Mouse (Mus musculus): ENCODE data around the gene Bgn. TPM values are rescaled to one million over a fixed set of nuclear protein-coding genes. Genes with fewer than 3 reads are reported as not detected.

The Bgn gene
- polyA plus RNA-seq, 1 experiment from 2014 or later: 52.7 TPM

DNA sequence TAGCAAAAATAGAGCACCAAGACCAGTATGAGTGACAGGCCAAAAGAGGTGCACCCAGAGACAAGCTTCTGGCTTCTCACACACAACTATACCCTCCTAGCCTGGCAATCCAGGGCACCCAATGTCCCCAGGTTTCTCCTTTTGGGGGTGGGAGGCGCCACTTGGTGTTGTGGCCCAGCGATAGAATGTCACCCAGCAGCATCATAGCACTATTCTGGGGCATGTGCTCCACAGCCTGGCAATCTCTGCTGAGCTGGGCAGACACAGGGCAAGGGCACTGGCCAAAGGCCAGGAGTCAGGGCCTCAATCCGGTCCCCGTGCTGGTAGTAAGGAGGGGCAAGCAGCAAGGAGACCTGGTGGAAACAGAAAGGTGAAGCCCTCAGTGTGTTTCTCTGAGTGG, 13.3 kb downstream of the Bgn start:
- 84% methylated on average over 4 of the region's 4 CpGs for WGBS
- Histone ChIP-seq H3K4me3 (replicated peaks) (no peak overlapping the region), H3K4me1 (replicated peaks) (no peaks in the 10 kb centered on the region), H3K27me3 (replicated peaks) (peaks cover under 1% of the 10 kb centered on the region; the same call in 1 of the 2 replicates), H3K27ac (no peak overlapping the region), H3K36me3 (no peaks in the 10 kb centered on the region), H3K4me2 (replicated peaks) (no peak overlapping the region), H3K9me3 (no peaks in the 10 kb centered on the region), H3K9ac (no peak overlapping the region)
- no peak for ATAC-seq

DNA sequence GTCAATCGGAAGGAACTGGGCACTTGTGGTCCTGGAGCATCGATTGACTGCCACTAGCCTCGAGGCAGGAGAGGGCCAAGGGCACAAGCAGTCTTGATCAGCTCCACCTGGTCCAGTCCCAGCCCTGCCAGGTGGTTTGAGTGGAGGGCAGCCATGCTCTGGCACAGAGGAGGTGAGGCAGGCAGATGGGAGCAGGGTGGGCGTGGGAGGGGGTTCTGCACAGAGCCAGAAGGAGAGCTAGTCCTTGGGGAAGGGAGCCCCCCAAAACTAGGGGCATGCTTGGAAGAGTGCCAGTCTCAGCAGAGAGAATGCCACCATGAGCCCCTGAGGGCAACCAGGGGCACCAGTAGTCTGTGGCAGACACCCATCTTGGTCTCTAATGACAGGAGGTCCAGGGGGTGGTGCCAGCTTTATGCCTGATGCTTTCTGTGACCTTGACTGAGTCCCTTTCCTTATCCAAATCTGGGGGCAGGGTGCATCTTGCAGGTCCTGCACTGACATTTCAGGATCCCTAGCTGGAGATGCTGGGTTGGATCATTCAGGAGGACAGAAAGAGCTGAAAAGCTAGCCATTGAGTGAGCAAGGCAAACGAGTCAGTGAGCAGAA, 21.8 kb downstream of the Bgn start:
- ATAC-seq: no peak
- H3K4me3 ChIP-seq (replicated peaks): no peak overlapping the region
- H3K27ac ChIP-seq: no peak overlapping the region
- H3K9me3 ChIP-seq: no peaks in the 10 kb centered on the region
- H3K9ac ChIP-seq: no peak overlapping the region
- H3K27me3 ChIP-seq (replicated peaks): peaks cover 28% of the 10 kb centered on the region
- 71% methylated on average over 5 of the region's 5 CpGs for WGBS
- H3K36me3 ChIP-seq: no peaks in the 10 kb centered on the region
- H3K4me2 ChIP-seq (replicated peaks): no peak overlapping the region
- H3K4me1 ChIP-seq (replicated peaks): no peaks in the 10 kb centered on the region

- peaks cover 28% of the 10 kb centered on the region for H3K27me3 ChIP-seq (replicated peaks)
- 82% methylated on average over 4 of the region's 4 CpGs for WGBS
- H3K4me1 ChIP-seq (replicated peaks): no peaks in the 10 kb centered on the region
- H3K27ac ChIP-seq: no peak overlapping the region
- no peaks in the 10 kb centered on the region for H3K36me3 ChIP-seq
- no peak for ATAC-seq
- H3K4me3 ChIP-seq (replicated peaks): no peak overlapping the region
- H3K9ac ChIP-seq: no peak overlapping the region
- H3K4me2 ChIP-seq (replicated peaks): no peak overlapping the region
- no peaks in the 10 kb centered on the region for H3K9me3 ChIP-seq
Observed at GRCm38 (mm10) chrX:73506577-73506976, 23.2 kb downstream of the Bgn start.

GRCm38 (mm10) chrX:73509209-73509608, 25.8 kb downstream of the Bgn start:
- H3K4me2 ChIP-seq (replicated peaks): no peak overlapping the region
- no peak overlapping the region for H3K27ac ChIP-seq
- 75% methylated on average over 3 of the region's 3 CpGs for WGBS
- no peak overlapping the region for H3K4me3 ChIP-seq (replicated peaks)
- H3K9me3 ChIP-seq: no peaks in the 10 kb centered on the region
- H3K27me3 ChIP-seq (replicated peaks): peaks cover 6% of the 10 kb centered on the region; the same call in 1 of the 2 replicates
- no peaks in the 10 kb centered on the region for H3K4me1 ChIP-seq (replicated peaks)
- no peaks in the 10 kb centered on the region for H3K36me3 ChIP-seq
- H3K9ac ChIP-seq: no peak overlapping the region
- no peak for ATAC-seq

DNA sequence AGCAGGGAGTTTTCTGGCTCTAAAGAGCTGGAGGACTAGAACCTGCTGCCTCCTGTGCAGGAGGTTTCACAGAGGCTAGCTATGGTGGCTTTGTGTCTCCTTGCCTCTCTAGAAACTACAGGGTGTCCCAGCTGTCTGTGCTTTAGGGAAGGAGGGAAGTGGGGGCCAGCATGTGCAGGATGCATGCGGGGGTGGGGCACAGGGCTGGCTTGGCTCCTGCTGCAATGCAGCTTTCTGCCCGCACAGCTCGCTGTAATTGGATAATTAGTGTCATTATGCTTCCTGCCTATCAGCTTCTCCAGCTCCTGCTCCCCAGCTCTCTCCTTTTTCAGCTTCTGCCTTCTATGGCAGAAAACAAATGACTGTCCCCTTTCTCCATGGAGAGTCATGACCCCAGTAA, 29.5 kb downstream of the Bgn start:
- ATAC-seq: no peak
- H3K27ac ChIP-seq: no peak overlapping the region
- WGBS: 57% methylated on average over 3 of the region's 3 CpGs

GRCm38 (mm10) chrX:73516556-73516955, 33.2 kb downstream of the Bgn start:
- H3K4me1 ChIP-seq (replicated peaks): no peaks in the 10 kb centered on the region
- H3K9me3 ChIP-seq: no peaks in the 10 kb centered on the region
- no peak overlapping the region for H3K9ac ChIP-seq
- H3K27ac ChIP-seq: no peak overlapping the region
- no peak for ATAC-seq
- WGBS: 63% methylated on average over 4 of the region's 4 CpGs
- no peak overlapping the region for H3K4me3 ChIP-seq (replicated peaks)
- no peaks in the 10 kb centered on the region for H3K27me3 ChIP-seq (replicated peaks)
- H3K36me3 ChIP-seq: no peaks in the 10 kb centered on the region
- H3K4me2 ChIP-seq (replicated peaks): no peak overlapping the region

More for the DNA sequence above, 29.5 kb downstream of the Bgn start:
- no peak overlapping the region for H3K9ac ChIP-seq
- no peaks in the 10 kb centered on the region for H3K36me3 ChIP-seq
- H3K4me3 ChIP-seq (replicated peaks): no peak overlapping the region
- no peaks in the 10 kb centered on the region; the same call in 1 of the 2 replicates for H3K27me3 ChIP-seq (replicated peaks)
- H3K4me2 ChIP-seq (replicated peaks): no peak overlapping the region
- H3K4me1 ChIP-seq (replicated peaks): no peaks in the 10 kb centered on the region
- H3K9me3 ChIP-seq: no peaks in the 10 kb centered on the region

- Histone ChIP-seq H3K9ac (no peak overlapping the region), H3K27ac (no peak overlapping the region), H3K4me1 (replicated peaks) (no peaks in the 10 kb centered on the region), H3K4me3 (replicated peaks) (no peak overlapping the region), H3K36me3 (no peaks in the 10 kb centered on the region), H3K4me2 (replicated peaks) (no peak overlapping the region), H3K9me3 (no peaks in the 10 kb centered on the region), H3K27me3 (replicated peaks) (no peaks in the 10 kb centered on the region)
- ATAC-seq: no peak
Observed at GRCm38 (mm10) chrX:73517060-73517600, 33.7 kb downstream of the Bgn start.

DNA sequence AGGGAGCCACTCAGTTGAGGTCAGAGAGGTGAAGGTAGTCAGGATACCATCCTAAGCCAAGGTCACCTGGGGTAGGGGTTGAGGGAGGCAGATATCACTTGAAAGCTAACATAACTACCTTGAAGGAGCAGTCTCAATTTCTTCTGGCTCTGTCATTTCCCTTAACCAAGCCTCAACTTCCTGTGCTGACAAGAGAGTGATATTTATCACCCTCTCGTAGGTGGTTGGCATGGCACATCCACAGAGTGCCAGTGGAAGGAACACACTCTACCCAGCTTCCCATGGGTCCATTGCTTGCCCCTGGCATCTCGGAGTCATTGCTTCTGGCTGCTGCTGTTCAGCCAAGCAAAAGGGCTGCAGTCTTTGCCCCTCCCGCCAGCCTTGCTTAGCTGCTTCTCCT, 37.3 kb downstream of the Bgn start:
- ATAC-seq: no peak
- WGBS: 83% methylated on average over 3 of the region's 3 CpGs
- H3K4me2 ChIP-seq (replicated peaks): no peak overlapping the region
- no peak overlapping the region for H3K4me3 ChIP-seq (replicated peaks)
- no peaks in the 10 kb centered on the region for H3K36me3 ChIP-seq
- no peak overlapping the region for H3K9ac ChIP-seq
- no peaks in the 10 kb centered on the region for H3K4me1 ChIP-seq (replicated peaks)
- no peak overlapping the region for H3K27ac ChIP-seq
- H3K27me3 ChIP-seq (replicated peaks): no peaks in the 10 kb centered on the region
- H3K9me3 ChIP-seq: no peaks in the 10 kb centered on the region

- Histone ChIP-seq H3K4me1 (replicated peaks) (no peaks in the 10 kb centered on the region), H3K4me2 (replicated peaks) (no peak overlapping the region), H3K27ac (no peak overlapping the region), H3K4me3 (replicated peaks) (no peak overlapping the region), H3K9me3 (no peaks in the 10 kb centered on the region), H3K36me3 (no peaks in the 10 kb centered on the region), H3K9ac (no peak overlapping the region), H3K27me3 (replicated peaks) (no peaks in the 10 kb centered on the region)
- WGBS: 52% methylated on average over 9 of the region's 9 CpGs
- no peak for ATAC-seq
Observed at GRCm38 (mm10) chrX:73524318-73525222, 41.2 kb downstream of the Bgn start.

DNA sequence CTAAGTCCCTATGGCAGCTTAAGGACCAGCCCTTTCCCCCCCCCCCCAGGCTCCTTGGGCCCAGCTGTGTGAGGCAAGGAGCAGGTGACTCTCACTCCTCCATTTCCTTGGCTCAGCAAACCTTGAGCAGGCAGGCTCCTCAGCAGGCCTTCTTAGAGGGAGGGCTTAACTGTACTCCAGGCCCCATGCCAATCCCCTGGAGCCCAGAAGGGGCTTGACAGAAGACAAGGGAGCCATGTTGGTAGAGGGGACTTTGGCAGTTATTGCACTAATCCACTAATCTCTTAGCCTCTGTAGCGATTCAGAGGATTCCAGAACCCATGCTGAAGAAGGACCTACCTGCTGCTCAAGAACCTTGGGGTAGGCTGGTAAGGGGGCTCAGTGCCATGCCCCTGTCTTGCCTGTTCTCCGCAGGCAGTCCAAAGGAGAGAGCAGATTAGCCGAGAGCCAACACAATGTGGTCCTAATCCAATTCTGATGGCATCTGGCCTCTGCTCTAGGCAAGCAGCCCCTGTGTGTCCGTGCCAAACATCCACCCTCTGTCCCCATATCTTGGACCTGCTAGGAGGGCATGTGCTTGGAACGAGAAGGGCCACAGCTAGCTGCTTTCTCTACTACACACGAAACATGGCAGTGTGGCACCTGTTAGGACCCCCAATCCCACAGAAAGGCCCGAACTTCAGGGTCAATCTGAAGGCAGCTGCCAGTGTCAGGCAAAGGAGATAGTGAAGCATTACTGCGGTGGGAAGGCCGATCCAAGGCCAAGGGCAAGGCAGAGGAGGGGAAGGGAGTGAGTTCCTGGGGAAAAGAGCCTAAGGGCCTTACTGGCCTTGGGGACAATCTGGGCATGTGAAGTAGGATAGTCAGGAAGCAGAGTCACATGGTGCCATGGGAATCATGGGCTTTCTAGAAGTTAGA, 42.1 kb downstream of the Bgn start:
- Histone ChIP-seq H3K9ac (no peak overlapping the region), H3K4me1 (replicated peaks) (no peaks in the 10 kb centered on the region), H3K36me3 (no peaks in the 10 kb centered on the region), H3K9me3 (no peaks in the 10 kb centered on the region), H3K27ac (no peak overlapping the region), H3K27me3 (replicated peaks) (no peaks in the 10 kb centered on the region), H3K4me2 (replicated peaks) (no peak overlapping the region), H3K4me3 (replicated peaks) (no peak overlapping the region)
- no peak for ATAC-seq
- 85% methylated on average over 9 of the region's 9 CpGs for WGBS

- Histone ChIP-seq H3K27ac (no peak overlapping the region), H3K9me3 (no peaks in the 10 kb centered on the region), H3K4me3 (replicated peaks) (no peak overlapping the region), H3K4me1 (replicated peaks) (no peaks in the 10 kb centered on the region), H3K4me2 (replicated peaks) (no peak overlapping the region), H3K9ac (no peak overlapping the region), H3K36me3 (no peaks in the 10 kb centered on the region), H3K27me3 (replicated peaks) (no peaks in the 10 kb centered on the region)
- peak; percentile 53 for ATAC-seq
- 46% methylated on average over 3 of the region's 3 CpGs for WGBS
Observed at GRCm38 (mm10) chrX:73526410-73526887, 43.0 kb downstream of the Bgn start.

DNA sequence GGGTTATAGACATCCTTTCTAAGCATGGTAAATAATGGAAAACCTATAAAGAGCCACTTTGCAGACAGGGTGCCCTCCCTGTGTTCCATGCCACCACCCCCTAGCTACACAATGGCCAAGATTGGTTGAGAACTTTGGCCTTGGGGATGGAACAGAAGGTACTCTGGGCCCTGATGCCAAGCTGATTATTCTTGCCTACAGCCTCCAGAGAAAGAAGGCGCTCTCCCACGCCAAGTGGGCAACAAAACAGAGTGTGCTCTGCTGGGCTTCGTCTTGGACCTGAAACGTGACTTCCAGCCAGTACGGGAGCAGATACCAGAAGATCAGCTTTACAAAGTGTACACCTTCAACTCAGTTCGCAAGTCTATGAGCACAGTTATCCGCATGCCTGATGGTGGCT, 54.5 kb downstream of the Bgn start:
- Histone ChIP-seq H3K4me3 (replicated peaks) (no peak overlapping the region), H3K36me3 (no peaks in the 10 kb centered on the region), H3K27me3 (replicated peaks) (no peaks in the 10 kb centered on the region), H3K9me3 (no peaks in the 10 kb centered on the region), H3K27ac (no peak overlapping the region), H3K9ac (no peak overlapping the region), H3K4me2 (replicated peaks) (no peak overlapping the region), H3K4me1 (replicated peaks) (no peaks in the 10 kb centered on the region)
- WGBS: 88% methylated on average over 7 of the region's 7 CpGs
- no peak for ATAC-seq
